Mouse (Mus musculus) thymus, postnatal 36 days (tissue): ENCODE measurements at regions not wholly inside any gene's neighbourhood (a gene's known extent, or its start where the extent isn't known, plus 50 kb on each side); places are given as distances from the start of the nearest gene placed in this dataset.

Experiments used
- DNase-seq, 2 experiments: peaks; one replicate each; pipeline ENCODE4 v3.0.0; 2022; ENCODE audit warnings: mixed read lengths in 2 of 2

DNA sequence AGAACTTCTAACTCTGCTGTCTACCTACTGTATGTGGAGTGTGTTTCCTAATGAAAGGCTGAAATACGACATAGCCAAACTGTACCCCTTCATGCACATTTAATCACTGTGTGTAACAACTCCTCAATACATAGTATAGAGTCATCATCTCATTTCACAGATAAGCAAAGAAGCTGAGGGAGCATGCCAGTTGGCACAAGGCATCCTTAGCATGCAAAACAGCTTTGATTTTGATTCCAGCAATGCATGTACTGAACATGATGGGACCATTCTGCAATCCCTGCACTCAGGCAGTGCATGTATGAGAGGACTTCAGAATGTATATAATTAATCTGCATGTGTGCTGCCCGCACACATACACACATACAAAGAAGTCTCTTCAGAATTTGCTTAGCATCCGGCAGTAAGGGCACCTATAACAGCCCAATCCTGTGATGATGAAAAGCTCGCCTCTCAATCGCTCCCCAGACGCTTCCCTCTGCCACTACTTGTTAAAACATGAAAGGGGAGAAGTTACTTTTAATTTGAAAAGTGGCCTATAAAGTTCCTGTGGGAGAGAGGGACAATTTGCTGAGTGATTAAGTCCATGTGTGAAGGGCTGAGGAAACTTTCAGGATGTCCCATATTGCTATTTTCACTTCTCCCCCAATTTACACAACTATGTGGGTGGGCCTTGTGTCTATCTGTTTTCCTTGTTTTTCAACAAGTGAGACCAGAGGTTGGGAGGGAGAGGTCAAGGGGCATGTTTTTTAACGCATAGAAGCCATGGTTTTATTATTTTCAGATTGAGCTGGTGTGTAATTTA, 569.0 kb upstream of the Intu start:
- DNase-seq = no peak

DNA sequence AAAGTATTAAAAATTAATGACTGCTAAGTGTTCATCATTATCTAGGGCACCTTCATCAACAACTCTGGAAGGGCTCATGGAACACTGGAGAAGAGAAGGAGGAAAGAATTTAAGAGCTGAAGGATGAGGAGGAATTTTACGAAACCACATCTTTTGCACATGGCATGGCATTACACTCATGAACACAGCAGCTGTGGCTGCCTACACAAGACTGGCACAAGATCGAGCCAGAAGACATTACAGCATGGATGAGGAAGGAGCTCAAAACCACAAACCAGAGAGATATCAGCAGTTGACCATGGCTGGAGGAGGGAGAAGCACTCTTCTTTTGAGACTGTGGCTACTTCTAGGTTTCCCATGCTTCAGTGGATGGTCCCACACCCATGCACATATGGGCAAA, 565.7 kb upstream of the Intu start:
- DNase-seq = no peak

DNA sequence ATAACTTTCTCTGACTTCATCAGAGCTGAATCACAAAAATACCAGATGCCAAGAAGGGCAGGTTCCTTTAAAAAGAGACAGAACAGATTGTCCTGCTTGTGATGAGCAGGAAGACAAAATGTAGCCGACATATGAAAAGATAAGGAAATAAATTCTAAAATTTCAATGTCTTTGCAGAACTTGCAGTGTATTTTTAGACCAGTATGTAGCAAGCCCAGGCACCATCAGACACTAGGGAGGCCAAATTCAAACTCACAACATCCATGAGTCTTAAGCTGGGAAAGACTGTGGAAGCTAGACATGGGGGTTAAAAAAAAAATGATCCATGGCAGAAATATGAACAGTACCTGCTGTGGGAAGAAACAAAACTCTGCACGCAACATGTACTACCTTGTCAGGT, 564.7 kb upstream of the Intu start:
- DNase-seq = no peak

DNA sequence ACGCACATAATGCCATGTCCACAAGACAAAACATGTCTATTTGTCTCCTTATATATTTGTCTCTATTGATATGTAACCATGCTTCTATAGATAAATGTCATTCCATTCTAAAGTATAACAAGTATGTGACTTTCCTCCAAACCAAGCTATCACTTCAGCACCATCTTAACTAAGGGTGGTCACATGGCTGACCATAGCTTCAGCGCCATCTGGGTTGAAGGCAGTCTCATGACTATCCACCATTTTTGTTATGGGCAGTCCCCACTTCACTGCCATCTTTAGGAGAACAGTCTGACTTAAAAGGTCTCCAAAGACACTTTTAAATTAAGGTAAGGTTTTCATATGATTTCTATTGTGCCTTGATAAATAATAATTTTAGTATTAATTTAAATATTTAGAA, 554.1 kb upstream of the Intu start:
- no peak for DNase-seq

DNA sequence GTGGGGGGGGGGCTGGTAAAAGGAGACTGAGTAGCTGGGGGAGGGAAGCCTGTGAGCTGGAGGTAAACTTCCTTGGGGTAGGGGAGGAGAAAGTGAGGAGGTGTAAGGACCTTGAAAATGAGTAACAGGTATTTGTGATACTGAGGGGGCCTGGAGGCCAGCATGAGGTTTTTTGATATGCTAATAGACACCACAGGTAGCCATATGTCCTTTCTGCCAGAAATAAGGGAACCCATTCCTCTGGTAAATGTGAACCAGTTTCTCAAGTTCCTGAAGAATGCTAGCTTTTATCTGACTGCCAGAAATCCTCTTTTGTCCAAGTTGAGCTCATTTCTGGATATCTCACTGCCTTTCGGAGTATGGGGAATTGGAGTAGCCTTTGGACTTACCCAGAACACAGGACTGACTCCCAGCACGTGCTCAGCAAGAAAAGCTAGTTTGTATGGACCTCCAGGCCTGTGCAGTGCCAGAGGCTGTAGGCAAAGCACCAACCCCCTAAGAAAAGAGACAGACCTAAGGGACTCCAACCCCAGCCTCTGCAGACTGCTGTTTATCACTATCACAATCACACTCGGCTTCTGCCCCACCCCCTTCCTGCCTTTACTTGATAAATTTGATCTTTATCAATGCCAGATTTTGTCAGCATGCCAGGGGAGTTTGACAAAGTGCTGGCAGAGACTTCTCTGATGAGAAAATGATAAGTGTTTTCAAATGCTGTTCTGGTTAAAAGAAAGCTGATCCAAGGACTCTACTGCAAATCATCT, 552.0 kb upstream of the Intu start:
- DNase-seq = no peak

DNA sequence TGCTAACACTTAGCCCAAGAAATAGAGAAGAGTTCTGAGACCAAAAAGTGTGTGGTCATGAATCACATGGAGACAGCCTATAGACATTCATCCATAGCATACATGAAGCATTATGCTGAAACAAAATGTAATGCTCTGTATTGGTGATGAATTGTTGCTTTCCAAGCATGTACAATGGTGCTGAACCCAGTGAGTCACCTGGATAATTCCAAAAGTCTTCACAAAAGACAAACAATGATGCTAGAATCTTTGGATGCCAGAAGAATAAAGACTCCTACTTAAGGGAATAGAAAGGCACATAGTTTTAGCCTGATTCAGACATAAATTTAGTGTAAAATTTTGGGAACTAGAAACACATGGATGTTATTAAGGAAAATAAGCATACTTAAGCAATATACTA, 548.4 kb upstream of the Intu start:
- DNase-seq = no peak

DNA sequence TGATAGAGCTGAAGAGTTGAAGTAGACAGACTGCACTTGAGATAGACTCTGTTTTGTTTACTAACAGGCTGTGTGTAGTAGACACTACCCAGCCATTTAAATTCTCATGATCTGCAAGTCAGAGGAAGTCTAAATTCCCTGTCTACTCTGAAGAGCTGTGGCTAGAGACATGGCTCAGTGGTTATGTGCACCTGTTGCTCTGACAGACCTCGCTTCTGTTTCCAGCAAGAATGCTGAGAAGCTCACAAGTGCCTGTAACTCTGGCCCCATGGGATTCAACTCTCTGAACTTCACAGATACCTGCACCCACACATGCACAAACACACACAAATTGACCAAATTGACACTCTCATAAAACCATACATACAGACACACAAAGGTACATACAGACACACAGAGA, 543.4 kb upstream of the Intu start:
- no peak for DNase-seq

DNA sequence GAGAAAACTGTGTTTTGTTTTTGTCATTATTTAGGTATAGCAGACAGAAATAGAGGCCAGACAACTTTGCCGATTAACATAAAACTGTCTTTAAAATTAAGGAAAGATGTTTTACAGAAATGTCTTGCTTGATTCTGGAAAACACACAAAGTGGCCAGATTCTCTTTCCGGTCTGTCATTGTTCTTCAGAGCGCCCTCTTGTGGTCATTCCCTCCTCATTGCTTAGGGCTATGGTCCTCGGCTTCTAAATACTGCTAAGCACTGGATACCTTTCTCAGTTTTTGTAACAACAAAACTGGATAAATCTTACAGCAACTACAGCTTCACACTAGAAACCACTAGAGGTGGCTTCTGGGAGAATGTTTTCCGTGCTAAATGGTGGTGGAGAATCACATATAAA, 532.5 kb upstream of the Intu start:
- no peak for DNase-seq

DNA sequence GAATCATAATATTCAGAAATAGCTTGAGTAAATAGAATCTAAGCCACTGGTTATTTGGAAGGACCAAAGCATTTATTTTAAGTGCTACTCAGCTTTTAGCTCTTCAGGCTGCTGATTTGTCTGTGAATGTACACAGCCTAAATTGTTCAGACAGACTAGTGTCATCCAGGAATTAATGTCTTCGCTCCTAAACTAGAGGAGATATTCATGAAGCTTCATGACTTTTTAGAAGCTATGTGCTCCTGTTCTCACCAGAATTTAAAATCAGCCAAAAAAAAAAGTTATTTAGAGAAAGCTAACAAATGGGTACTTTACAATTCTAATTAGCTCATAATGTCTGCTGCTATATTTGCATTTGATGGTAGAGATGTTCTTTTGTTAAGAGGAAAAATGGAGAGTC, 531.2 kb upstream of the Intu start:
- no peak for DNase-seq

DNA sequence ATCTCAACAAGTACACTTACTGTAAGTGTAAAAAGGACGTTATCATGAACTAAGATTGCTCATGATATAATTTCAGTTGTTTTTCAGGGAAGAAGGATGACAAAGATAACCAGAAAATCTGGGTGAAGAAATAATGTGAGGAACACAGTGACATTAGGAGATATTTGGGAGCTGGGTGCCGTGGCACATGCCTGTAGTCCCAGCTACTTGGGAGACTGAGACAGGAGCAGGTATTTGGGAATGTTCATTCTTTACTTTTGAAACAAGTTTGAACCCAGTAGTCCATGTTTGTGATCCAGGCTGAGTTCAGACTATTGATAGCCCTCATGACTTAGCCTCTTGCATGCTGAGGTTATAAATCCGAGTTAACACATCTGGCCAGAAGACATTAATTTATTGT, 528.2 kb upstream of the Intu start:
- DNase-seq = no peak

DNA sequence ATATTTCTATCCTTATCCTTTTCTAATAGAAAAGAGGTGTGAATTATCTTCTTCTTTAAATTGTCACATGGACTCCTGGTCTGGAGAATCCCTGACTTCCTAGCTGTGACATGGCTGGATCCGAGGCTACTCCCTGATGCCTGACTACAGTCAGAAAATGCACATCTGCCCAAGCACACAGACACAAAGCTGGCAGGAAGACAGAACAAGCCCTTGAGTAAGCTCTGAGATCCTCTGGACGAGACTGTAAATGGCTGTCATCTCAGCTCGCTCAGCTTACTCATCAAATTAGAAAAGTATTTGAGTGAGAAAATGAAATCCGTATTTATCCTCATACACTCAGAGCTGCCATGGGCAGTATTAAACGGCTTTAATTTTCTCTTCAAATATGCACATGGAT, 521.0 kb upstream of the Intu start:
- DNase-seq = no peak

DNA sequence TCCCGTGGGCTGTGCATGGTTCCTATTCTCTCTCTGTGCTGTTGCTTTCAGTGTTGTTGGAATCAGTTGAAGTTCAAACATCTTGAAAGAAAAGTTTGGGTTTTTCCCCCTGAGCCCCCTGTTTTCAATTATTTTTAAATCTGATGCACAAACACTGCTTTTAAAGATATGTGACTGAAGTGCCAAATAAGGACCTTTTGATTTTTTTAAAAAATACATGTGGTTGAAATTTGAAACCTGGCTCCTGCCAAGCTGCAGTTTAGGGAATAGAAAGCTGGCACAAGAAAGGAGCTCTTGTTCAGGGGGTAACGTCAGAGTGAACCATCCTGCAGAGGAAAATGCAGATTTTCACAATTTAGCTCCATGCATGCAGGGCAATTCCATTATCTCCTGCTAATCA, 509.4 kb upstream of the Intu start:
- DNase-seq = no peak

DNA sequence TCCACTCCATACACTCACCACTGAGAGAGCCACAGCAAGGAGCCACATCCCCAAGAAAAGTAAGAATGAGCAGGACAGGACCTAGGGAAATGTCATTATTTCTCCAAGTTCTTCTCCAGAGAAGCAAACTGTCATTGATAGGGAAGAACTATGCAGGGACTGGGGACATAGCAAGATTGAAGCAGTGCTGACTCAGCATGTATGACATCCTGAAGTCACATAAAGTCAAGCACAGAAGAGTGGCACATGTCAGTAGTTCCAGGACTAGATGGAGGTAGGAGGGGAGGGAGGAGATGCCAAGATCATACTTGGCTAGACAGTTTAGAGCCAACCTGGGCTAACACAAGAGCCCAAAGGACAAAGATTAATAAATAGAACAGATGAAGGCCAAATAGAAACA, 503.4 kb upstream of the Intu start:
- DNase-seq = no peak

DNA sequence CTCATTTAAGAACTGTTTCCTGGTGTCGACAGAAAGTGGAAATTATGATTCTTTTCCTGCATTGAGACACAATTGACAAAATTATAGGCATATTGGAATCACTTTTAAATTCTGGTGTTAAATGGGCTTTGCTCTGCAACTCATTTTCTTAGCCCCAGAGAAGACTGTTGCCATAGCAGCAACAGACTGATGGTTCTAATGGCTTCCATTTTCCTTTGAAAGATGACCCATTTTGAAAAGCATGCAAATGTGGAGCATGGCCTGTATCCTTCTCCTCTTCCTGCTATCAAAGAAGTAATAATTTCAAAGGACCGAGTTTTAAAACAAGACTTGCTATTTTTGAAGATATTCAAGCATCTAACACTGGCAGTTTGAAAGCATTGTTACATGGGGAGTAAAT, 494.9 kb upstream of the Intu start:
- DNase-seq = no peak

DNA sequence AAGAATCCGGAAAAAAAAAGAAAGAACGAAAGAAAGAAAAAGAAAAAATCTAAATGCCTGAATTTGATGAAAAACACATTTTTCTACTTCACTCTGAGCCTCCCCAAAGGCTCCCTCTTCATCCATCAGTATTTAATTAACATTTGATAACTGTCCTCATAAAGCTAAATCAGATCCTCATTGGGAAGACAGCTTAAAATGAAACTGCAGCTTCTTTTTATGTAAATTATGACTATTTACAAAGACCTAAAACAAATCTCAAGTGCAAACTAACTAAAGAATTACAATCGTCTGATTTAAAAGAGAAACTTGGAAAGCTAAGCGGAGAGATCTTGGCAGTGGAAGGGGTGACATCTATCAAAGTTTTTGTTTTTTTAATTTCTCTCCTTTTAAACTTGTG, 481.4 kb upstream of the Intu start:
- no peak for DNase-seq

DNA sequence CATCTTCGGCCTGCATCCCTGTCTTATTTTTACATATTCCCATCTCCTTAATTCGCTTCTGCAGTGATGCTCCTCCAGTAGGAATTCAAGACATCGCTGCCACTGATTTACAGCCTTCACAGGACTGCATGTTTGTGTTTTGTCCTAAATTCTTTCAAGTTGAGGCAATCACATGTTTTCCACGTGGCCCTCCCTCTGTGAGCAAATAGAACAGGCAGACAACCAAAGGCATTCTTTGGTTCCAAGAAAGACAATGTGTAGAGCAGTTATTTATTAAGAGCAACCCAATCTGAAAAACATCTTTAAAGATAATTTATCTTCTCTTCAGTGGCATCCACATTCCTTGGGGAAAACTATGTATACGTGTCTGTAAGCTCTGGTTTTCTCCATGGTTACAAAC, 472.8 kb upstream of the Intu start:
- DNase-seq = no peak

DNA sequence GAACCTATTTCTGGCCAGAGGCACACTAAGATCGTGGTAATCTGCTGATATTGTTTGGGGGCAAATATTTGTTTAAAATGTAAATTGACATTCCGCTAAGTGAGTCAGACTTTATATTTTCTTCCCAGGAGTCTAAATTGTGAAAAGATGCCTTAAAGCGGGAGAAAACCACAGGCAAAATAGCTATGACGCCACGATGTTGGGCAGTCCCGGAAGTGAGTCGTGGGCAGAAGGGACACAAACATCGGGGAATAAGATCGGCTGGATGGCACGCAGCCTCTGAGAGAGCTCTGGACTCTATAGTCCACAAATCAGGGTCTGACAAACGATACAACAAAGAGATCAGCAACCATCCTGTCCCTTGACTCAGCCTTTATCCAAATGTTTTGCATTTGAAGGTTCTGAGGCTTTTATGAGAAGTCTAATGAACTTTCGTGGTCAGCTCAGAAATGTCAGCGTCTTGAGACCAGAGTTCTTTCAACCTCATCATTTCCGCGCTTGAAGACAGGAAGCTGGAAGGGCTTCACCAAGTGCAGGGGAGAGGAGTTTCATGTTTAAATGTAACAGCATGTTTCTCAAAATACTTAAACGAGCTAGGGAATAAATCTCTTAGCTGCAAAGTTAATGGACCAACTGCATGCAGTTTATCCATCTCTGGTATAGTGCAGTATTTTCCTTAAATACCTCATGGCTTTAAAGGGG, 472.2 kb upstream of the Intu start:
- no peak for DNase-seq

DNA sequence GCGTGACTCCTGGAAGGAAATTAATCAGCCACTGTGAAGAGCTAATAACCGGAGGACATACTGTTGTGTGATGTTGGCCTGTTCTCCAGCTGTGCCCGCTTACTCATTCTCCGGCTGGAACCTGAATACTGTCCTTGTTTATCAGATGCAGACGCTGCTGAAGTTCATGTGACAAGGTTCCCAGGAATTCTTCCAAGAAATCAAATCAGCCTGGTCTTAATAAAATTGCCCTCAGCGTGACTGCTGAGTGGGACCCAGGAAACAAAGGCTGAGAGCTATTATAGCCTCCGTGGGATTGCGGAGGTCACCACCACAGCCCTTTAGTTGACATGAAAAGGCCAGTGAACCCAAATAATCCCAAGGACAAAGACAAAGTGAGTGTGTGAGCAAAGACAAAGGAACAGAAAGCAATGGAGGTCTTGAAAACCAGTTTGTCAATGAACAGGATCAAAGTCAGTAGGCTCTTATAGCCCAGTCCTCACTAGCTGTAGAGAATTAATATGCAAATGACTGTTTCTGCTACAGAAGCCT, 460.9 kb upstream of the Intu start:
- no peak for DNase-seq

DNA sequence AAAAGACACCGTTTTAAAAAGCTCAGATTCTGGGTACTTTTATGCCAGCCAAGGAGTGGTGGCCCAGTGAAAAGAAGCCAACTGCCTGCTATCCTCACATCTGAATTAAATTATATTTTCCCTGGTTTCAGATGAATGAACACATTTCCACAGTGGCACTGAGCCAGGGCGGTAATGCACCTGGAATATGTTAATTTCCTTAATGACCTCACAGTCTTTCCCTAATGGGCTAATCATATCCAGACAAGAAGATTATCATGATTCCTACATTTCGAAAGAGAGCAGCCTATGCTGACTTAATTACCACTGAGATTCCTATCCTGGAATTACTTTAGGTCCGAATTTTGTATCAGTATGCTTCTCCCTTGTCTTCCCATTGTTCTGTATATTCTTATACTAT, 454.3 kb upstream of the Intu start:
- no peak for DNase-seq

DNA sequence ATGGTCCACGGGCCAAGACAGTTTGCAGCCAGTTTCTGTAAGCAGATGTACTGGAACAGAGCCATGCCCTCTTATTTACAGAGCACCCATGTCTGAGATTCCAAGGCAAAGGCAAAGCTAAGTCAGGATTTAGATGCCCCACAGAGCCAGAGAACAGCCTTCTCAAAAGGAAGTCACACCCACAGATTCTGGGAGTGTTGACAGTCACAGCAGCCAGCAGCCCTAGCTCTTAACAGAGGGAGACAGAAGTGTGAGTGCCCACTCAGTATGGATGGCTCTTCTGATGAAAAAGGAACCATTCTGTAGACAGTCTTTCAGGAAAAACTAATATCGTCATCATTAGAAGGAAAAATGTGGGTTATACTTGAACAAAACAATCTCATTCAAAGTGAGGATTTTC, 446.0 kb upstream of the Intu start:
- DNase-seq = no peak

DNA sequence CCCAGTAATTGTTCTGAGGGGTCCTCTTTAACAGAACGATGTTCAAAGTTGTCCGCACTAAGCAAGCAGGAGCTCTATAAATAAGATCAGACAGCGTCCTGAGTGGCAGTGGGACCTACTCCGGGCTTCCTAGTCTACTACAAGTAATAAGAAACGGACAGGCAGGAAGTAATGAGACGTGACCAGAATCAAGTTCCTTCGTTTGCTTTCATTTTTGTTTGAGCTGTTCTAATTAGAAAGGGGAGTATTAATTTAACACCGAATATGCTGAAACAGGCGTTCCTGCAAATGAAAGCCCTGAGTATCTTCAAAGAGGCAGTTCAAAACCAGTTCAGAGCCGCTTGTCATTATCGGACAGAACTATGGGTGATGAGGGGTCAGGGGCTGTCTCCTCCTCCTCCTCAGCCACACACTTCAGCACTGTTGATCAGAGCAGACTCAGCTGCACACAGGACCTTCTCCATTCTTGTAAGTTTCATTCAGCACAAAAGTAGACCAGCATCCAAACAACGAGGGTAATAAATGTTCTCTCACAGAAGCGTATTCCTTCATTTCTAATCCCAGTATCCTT, 439.2 kb upstream of the Intu start:
- DNase-seq = no peak

DNA sequence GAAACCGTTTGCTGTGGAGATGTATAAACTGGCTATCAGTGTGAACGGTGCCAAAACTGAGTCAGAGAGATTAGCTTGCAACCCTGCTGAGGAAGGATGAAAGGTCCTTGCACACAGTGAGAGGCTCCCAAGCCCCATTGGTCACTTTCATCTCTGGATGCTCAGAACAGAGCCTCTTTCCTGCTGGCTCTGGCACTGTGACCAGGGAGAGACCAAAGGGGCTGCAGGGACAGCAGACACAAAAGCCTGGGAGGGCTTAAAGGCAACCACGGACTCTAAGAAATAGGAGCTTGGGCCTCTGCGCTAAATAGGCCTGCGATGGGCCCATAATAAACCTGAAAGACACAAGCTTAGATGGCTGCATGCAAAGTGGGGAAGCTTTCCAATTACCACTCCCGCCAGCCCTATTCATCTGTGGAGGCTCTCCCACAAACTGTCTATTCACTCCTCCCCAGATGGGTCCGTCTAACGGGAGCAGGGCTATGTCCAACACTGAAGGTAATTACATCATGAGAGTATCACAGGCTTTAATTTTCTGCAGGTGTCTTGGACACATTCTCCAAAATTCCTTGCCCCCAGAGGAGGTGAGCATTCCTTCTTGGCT, 438.2 kb upstream of the Intu start:
- DNase-seq = no peak

DNA sequence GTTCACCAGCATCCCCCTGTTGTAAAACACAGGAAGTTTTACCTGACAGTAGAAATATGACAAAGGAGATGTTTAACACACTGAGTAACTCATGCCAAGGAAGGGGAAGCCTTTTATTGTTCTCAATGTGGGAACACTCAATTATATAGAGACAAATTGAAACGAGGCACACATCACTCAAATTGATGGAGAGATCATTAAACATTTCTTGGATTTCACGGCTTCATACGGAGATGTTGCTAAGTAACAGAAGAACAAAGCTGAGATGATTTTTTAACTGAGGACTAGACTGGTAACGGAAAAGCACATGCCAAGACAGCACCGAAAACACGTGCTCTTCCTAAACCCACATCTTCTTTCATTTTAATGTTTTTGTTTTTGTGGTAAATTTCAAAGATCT, 437.0 kb upstream of the Intu start:
- no peak for DNase-seq
